Mouse (Mus musculus): ENCODE results near the gene Zfp810. TPM values are rescaled to one million over a fixed set of nuclear protein-coding genes. Genes with fewer than 3 reads are reported as not detected.

The Zfp810 gene
- total RNA-seq (2023): 10 to 100 TPM; 15.0 to 17.3 TPM

GRCm38 (mm10) chr9:22307156-22307919, at the start of gene Zfp810:
Gene Zfp810, minus strand, starts transcription at chr9:22307648.

GRCm38 (mm10) chr9:22259184-22260091, 48.0 kb downstream of the Zfp810 start, which contains the start of gene Zfp599:
Gene Zfp599, minus strand, starts transcription at chr9:22259895.

Other genes with a start within 250 kb of the Zfp810 start
- not detected for gene Gm49318, start 236.4 kb downstream of the Zfp810 start, total RNA-seq (2023)
- 10 to 100 TPM; 29.3 to 34.7 TPM for gene Zfp653, start 236.3 kb downstream of the Zfp810 start, total RNA-seq (2023)
- 10 to 100 TPM; 29.0 to 34.0 TPM for gene Ecsit, start 222.2 kb downstream of the Zfp810 start, total RNA-seq (2023)
- not detected for gene Cnn1, start 208.4 kb downstream of the Zfp810 start, total RNA-seq (2023)
- gene Elof1, start 190.5 kb downstream of the Zfp810 start, total RNA-seq (2023): 10 to 100 TPM; 34.2 to 41.2 TPM
- gene Acp5, start 171.9 kb downstream of the Zfp810 start, total RNA-seq (2023): 100 to 1,000 TPM; 194 to 244 TPM
- gene Pigyl, start 150.8 kb downstream of the Zfp810 start, total RNA-seq (2023): 10 to 100 TPM; 13.8 to 19.1 TPM
- not detected for gene Zfp872, start 119.6 kb downstream of the Zfp810 start, total RNA-seq (2023)
- 10 to 100 TPM; 33.6 to 39.8 TPM for gene Zfp809, start 81.9 kb downstream of the Zfp810 start, total RNA-seq (2023)
- 1 to 10 TPM; 3.1 to 3.4 TPM for gene Zfp599, start 47.8 kb downstream of the Zfp810 start, total RNA-seq (2023)
- 1 to 10 TPM in 1 of 2 experiments, under 1 TPM in 1; 0.83 to 2.7 TPM for gene Anln, start 81.5 kb upstream of the Zfp810 start, total RNA-seq (2023)
- gene 9530077C05Rik, start 103.9 kb upstream of the Zfp810 start, total RNA-seq (2023): not detected
- not detected for gene Gm17545, start 146.6 kb upstream of the Zfp810 start, total RNA-seq (2023)
- gene Rp9, start 162.1 kb upstream of the Zfp810 start, total RNA-seq (2023): 10 to 100 TPM; 75.1 to 79.1 TPM
- gene Bbs9, start 168.1 kb upstream of the Zfp810 start, total RNA-seq (2023): 10 to 100 TPM; 24.7 to 29.7 TPM

All from T-cell, adult 66 days (primary cell).